Mouse (Mus musculus) thymus, postnatal 10 days (tissue): Measurements from ENCODE around the gene Lrit2.

Experiments used
- DNase-seq, 2 experiments: peaks; one replicate each; pipeline ENCODE4 v3.0.0; 2021; ENCODE audit warnings: low spot score in 2 of 2

Gene Lrit2

DNA sequence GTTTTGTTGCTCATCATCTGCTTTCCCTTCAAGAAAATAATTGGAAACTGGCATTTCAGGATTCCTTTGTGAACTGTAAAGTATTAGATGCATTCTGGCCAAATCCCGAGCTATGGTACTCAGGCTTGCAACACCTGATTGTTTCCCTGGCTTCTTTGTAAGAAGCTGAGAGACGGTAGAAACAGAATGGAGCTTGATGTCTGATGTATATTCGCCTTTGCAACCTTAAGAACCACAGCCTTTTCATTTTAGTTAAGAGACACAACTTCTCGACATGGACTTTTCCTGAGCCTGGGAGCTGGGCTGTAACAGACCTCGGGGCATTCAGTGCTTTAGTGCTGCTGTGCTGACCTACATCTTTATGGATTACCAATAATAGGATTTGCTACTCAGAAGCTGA lies at the start of gene Lrit2:
Gene Lrit2, plus strand, starts transcription at position 301 of the 400 bp plus-strand sequence.
- DNase-seq = no peak

DNA sequence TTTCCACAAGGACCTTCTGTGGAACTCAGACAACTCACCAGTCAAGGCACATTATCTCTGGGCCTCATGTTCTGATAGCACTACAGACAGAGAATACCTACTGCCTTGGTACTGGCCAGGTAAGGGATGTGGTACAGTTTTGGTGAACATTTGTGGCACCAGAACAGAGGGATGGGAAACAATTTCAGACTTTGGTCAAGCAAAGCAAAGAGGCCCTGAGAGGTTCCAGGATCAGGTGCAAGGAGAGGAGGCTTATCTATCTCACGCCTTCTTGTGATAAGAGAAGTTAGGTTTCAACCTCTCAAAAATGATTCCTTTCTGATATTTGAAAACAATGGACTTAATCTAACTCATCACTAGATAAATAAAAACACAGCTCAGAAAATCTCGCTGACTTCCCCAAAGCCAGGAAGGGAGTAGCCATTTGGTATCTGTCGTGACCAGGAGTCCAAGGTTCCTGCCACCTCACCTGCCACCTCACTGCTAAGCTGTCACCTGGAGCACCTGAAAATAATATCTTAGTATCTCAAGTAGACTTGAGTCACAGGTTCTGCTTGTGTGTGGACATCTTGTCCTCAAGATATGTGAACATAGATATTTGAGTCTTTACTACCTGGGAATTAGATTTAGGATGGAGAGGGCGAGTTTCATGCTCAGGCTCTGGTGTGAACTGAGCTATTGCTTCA lies 40.3 kb upstream of the Lrit2 start:
- DNase-seq = no peak

- no peak for DNase-seq
Observed at GRCm38 (mm10) chr14:37027951-37028350, 39.8 kb upstream of the Lrit2 start.

DNA sequence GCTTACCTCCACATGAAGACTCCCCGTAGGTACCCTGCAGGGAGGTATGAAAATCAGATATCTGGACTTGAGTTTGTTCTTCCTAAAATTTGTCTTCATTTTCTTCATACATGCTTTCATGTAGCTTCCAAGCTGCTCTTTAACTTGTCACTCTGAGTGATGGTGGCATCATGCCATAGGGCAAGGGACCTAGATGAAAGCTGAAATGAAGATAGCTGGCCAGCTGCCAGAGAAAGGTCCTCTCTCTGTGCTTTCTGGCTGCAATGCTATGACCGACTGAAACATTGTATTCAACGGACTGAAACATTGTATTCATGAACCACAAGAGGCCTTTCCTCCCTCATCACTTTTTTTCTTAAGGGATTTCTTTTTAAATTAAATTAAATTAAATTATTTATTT lies 39.2 kb upstream of the Lrit2 start:
- no peak for DNase-seq

DNA sequence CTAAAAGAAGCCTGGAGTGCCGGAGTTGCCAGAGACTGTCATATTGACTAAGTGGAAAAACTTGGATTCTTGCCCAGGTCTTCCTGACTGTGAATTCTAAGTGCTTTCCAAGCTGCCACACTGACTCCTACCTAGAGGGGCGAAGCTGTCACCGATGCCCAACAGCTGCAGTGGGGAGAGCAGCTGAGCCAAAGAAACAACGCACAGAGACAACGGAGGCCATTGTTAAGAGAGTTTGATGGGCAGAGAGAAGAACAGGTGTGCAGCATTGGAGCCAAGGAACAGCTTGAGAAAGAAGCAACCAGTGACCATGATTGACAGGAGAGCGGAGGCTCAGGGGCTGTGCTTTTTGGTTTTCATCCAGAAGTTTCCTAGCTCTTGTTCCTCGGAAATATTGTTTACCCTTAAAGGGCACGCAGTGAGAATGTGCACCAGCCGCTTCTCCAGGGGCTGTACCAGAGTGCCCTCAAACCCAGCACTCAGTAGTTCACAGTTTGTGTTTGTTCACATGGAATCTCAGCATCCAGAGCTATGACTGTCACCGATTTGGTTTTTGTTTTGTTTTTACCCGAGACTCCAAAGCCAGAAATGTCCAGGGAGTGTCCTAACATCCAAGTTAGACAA lies 35.1 kb upstream of the Lrit2 start:
- no peak for DNase-seq

DNA sequence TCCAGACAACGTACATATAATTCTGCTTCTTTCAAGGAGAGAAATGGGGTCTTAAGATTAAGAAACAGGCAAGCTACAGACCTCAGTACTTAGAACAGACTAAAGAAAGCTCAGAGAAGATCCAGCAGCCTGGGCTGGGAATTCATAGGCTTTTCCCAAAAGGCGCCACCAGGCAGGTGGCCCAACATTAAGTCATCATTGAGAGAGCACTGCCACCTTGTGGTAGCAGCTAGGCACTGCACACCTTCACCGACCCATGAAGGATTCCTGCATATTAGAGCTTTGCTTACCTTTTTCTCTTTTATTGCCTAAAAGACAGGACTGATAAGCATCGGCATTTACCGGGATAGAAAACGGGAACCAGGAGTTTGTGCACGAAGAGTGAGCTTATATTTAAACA lies 34.5 kb upstream of the Lrit2 start:
- DNase-seq = peak in 1 of 2 experiments; percentile 53

DNA sequence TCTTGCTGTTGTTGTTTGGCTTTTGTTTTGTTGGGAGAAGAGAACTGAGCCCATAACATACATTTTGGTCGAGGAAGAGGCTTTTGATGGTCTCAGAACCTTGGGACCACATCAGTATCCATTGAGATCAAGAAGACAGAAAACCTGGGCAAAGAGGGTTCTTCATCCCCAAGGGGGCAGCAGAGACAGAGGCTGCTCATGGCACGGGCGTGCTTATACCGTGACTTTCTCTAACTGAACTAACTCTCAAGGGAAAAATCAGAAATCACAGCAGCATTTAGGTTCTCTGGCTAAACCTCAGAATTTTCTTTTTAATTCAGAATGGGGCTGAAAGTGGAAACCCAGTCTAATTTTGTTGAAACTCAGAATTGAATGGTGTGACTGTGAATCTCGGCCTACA lies 33.3 kb upstream of the Lrit2 start:
- no peak for DNase-seq

DNA sequence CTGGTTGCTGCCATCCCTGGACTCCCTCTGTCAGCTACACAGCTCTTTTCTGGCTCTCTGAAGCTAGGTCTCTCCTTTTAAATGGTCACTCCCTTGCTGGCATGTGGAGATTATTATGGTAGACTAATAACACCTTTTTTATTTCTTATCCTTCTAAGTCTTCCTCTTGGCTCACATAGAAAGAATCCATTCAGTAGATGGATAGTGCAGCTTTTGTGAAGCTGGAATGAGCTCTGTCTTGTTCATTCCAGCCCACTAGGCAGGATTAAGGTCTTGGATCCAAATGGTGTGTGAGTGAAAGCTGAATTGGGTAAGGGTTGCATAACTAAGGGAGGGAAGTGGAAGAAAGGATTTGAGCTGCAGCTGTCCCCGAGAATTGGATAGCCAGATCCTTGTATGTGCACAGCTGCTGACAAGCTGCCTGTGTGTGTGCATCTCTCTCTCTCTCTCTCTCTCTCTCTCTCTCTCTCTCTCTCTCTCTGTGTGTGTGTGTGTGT lies 18.8 kb upstream of the Lrit2 start, which contains the start of gene Rgr:
Gene Rgr, minus strand, starts transcription at position 51 of the 497 bp plus-strand sequence.
- DNase-seq = no peak

DNA sequence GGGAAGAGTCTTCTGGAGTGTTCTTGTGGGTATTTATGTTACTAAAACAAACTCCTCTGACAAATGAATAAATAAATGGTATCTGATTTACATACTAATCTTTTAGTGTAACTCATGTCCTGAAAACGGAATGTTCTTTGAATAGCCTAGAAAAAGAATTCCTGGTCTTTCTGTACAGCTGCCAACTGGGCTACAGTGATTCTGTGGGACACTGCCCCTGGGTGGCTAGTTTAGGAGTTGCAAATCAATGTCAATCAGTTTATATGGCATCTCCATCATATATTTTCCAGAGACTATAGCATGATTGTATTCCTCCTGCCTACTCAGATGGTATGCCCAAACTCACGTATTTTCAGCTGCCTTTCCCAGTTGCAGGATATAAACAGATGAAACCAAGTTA lies 2.9 kb upstream of the Lrit2 start:
- DNase-seq = no peak

DNA sequence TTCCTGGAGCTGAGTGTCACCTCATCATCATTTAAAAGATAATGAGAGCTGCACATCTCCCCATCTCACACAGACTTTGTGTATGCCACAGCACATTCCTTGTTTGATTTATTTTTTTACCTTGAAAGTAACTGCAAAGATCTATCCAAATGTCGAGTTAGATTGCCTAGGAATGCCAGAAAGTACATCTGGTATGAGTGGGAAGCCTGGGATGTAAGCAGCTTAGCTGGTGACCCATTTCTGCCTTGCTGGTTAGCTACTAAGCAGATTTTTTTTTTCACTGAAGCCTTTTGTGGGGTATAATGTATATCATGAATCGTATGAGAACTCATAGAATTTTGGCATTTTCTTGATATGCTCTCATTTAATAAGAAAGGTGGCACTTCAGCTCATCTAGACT lies 1.1 kb upstream of the Lrit2 start:
- no peak for DNase-seq

DNA sequence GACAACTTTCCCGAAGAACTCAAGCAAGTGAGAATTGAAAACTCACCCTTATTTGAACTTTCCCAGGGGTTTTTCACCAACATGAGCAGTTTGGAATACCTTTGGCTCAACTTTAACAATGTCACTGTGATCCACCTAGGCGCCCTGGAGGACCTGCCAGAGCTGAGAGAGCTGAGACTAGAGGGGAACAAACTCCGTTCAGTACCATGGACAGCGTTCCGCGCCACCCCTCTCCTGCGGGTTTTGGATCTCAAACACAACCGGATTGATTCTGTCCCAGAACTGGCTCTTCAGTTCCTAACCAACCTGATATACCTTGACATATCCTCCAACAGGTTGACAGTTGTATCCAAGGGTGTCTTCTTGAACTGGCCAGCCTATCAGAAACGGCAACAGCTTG lies 787 bp downstream of the Lrit2 start:
- peak in 1 of 2 experiments; percentile 42 for DNase-seq

DNA sequence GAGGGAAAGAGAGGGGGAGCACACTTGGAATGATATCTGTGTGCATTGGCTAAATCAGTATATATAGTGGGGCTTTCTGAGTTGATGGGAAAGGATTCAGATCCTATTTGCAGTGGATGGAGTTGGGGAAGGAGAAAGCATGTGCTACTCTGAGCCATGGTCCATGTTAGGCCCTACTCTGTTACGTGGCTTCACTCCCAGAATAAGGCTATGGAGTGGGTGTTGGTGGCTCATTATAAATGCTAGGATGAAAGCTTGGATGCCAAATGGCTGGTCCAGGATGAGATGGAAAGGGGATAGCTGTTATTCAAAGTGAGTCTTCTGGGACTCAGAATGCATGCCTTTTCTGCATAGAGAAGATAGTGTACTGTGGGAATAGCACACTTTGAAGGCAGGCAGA lies 13.0 kb downstream of the Lrit2 start:
- DNase-seq = no peak

GRCm38 (mm10) chr14:37083755-37084154 lies 16.0 kb downstream of the Lrit2 start:
- no peak for DNase-seq

DNA sequence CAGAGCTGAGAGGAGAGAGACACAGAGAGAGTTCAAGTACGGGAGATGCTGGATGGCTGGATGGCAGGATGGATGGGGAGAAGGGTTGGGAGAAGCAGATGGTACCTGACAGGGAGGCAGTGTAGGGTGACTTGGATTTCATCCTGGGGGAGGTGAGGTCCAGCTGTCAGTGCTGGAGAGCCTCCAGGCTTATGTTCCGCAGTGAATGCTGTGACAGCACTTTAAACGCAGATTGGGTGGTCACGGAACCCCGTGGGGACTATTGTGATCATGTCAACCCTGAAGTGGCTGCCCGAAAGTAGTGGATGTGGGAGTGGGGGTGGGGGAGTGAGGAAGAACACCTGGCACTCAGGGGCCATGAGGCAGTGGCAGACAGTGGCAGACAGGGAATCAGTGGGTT lies 26.7 kb downstream of the Lrit2 start:
- no peak for DNase-seq

DNA sequence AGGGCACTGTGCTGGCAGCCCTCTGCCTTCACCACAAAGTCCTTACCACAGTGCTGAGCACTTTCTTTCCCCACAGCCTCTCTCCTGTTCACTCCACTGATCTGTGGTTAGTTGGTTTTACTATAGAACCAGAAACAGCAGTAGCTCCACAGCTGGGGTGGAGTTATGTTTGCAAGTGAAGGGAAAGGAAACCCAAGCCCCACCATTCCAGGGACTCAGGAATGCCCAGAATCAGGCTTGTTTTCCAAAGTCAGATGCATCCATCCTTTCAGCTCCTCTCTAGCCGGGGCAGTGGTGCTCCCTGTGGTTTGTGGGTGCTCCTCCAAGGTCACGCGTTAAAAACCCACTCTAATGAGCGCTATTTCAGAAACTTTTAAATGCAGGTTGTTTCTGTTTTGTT lies 27.8 kb downstream of the Lrit2 start:
- no peak for DNase-seq

GRCm38 (mm10) chr14:37097956-37098530 lies 30.3 kb downstream of the Lrit2 start, which contains the start of gene Cdhr1:
Gene Cdhr1, minus strand, starts transcription at chr14:37098347.
- no peak for DNase-seq

DNA sequence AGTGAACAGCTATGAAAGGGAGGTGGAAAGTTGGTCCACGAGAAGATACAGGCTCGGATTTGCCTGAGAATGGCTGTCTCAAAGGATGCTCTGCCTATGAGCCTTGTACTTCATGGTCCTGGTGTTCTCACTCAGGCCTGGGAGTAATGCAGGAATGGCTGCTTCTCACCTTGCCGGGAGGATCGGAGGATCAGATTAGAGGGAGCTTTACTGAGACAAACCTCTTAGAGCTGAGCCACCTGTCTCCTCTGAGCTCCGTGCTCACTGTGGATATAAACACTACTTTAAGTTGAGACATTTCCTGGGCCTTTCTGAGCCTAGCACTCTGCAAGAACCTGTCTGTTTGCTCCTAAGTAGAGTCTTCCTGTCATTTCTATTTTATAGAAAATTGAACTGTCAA lies 33.8 kb downstream of the Lrit2 start:
- DNase-seq = no peak

GRCm38 (mm10) chr14:37102484-37102883 lies 34.8 kb downstream of the Lrit2 start:
- DNase-seq = no peak

DNA sequence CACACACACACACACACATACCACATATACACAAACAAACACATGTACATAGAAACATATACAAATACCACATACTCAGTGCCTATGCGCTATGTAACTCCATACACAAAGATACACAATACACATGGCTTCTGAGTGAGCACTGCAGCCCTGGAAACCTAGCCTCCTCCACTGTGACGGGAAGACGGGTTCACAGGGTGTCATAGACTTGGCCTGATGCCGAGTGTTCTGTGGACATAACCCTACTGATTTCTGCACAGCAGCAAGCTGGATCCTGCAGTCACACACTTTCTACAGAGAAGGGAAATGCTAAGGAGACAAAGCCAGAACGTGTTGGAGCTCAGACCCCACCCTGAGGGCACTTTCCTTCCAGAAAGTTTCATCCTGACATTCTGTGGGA lies 37.0 kb downstream of the Lrit2 start:
- DNase-seq = no peak

DNA sequence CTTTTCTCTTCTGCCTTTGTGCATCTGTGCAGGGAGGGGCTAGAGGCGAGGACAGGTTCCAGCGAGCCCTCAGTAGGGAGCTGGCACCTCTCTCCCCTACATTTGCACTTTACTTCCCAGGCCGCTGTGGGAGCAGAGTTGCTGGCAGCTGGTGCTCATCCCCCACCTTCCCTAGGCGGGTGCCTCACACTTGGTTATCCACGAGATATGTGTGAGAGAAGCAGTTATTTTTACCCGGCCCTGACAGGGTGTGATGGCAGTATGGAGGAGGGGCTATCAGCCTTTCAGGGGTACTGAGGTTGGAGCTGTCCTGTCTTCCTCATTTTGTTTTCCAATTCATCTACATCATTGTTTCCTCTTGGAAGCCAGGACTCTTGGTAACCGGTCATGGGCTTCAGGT lies 38.1 kb downstream of the Lrit2 start:
- no peak for DNase-seq

DNA sequence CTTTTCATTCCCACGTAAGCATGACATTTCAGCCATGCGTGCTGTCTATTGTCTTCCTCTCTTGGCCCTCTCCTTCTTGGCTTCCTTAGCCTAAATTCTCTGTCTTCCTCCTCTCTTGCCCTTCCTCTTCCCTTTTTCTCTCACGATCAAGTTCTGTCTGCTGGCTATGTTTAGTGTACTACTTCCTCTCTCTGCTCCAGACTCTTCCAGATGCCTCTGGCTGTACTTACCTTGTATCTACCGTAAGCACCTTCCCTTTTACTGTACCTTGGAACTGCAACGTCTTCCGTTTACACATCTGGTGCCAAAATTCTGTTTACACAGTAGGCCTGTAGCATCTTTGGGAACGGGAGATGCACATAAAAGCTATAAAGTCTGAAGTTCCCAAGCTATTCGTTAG lies 41.7 kb downstream of the Lrit2 start:
- DNase-seq = no peak

DNA sequence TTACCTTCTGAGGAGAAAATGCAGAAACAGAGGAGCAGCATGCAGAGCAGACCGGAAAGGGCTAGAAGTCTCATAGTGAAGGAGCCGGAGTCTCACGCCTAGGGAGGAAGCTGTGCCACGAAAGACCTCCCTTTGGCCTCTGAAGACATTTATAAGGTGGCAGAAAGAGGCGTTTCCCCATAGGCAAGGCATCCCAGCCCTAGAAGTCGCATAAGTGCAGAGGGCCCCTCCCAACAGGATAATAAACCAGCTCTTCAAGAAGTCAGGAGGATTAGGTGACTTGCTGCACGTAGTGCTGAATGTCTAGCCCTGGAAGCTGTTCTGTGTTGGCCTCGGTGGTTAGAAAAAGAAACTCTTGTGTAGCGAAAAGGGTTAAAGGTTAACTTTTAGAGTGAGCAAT lies 42.2 kb downstream of the Lrit2 start:
- DNase-seq = no peak

DNA sequence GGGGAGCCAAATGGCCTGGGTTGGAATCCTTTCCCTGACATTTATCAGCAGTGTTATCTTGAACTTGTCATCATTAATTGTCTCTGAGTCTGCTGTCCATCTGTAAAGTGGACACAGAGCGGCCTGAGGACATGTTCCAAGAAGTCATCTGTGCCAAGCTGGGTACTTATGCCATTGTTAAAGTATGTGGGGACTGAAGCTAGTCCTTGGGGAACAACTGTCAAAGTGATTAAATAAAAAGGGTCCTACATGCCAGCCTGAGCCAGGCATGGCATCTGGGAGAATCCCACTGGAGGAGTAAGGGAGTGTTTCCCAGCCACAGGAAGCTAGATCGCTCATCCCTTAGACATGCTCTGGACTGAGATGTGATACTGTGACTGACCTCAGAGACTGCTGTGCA lies 42.7 kb downstream of the Lrit2 start:
- no peak for DNase-seq
